Mouse (Mus musculus): Measurements from ENCODE around the gene Baz1b. TPM values are rescaled to one million over a fixed set of nuclear protein-coding genes. Genes with fewer than 3 reads are reported as not detected.

The Baz1b gene
- 77.9 TPM for polyA plus RNA-seq (2014; fragmentation: Illumina TruSeq; extraction: RNeasy Lipid Tissue Mini Kit (QIAGEN cat#74804))

DNA sequence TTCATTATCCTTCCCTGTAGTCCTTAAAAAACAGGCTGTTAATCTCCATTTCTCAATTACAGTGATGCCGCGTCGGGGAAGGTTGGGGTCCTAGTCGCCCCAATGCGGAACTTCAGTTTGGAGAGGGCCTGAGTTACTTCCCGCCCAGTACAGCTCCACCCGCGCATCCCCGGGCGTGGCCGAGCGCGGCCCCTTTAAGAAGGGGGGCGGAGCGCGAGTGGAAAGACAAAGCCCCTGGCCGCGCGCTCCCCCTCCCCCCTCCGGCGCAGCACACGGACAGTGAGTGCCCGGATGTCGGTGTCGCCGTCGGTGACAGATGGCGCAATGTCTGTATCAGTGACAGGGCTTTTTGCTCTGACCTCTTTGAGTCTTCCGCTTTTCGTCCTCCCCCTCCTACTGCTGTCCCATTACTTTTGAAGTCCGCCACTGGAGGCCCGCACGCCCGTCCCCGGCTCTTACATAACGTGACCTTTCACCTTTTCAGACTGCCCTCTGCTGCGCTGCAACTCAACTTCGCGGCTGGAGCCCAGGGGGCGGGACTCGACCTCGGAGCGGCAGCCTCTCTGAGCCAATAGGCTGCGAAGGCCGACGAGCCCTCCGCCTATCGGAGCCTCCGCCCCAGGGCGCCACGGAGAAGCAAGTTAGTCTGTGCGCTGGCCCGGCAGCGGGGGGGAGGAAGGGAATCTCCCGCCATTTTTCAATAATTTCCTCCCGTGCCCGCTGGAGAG, at the start of gene Baz1b:
TSS of gene Baz1b (plus strand) at position 644 of the 728 bp plus-strand sequence.

DNA sequence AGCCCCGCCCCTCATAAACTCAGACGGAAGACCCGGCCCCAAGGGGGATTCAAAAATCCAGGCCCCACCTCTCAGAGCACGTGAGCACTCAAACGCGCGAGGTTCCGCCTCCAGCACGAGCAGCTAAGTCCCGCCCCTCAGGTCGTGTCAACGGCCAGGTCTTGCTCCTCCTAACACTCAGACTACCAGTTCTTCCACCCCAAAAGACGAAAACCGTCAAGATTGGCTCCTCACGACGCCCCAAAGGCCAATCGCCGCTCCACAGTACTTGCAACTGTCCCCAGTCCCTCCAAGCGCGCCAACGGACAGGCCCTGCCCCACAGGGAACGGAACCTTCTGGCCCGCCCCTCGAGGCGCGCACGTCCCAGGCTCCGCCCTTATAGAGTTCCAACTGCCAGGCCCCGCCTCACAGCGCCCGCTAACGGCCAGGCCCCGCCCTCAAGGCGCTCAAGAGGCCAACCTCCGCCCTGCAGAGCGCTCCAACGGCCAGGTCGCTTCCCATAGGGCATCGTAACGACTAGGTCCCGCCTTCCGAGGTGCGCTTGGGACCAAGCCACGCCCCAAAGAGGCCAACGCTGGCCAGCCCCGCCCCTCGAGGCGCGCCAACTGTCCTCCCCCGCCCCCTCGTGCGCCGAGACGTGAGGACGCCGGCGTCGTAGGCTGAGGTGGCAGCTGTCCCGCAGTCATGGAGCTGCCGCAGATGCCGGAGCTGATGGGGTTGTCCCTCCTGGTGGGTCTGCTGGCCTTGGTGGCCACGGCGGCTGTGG, 37.8 kb upstream of the Baz1b start, which contains the start of gene Tbl2:
TSS of gene Tbl2 (plus strand) at position 605 of the 767 bp plus-strand sequence.

DNA sequence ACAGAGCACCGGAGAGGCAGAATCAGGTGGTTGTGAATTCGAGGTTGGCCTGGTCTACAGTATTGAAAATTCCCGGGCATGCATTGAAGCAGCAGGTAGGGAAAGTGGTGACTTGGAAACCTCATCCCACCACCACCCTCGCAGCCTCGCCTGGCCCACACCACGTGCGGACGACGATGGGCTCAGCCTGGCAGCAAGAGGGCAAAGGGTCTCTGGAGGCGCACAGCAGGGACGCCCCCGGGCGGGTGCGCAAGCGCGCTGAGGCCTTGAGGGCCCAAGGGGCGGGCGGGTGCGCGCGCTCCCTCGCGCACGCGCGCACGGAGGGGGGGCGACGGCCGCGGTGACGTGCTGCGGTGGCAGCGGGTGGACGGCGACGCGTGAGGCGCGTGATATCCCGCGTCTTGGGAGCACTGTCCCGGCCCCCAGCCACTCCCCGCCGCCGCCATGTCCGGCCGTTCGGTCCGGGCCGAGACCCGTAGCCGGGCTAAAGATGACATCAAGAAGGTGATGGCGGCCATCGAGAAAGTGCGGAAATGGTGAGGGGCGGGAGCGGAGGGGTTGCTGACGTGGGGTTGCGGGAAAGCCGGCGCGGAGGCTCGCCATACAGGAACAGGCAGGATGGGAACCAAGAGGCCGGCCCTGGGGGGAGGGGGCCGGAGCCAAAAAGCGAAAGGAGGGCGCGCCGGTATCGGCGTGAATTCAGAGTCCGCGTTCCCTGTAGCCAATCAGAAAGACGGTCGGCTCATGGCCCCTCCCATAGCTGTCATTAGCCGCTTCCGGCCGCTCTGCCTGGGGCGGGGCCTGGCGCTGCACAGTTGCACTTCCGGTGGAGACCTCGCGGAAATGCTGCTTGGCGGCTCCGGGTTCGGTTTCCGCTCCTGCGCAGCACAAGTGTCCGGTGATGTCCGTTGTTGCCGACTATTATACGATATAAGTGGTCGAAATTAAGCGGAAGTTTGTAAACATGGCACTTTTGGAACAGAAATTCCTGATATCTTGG, 18.7 kb upstream of the Baz1b start, which contains the start of gene Bcl7b:
TSS of gene Bcl7b (plus strand) at position 221 of the 1,000 bp plus-strand sequence.

DNA sequence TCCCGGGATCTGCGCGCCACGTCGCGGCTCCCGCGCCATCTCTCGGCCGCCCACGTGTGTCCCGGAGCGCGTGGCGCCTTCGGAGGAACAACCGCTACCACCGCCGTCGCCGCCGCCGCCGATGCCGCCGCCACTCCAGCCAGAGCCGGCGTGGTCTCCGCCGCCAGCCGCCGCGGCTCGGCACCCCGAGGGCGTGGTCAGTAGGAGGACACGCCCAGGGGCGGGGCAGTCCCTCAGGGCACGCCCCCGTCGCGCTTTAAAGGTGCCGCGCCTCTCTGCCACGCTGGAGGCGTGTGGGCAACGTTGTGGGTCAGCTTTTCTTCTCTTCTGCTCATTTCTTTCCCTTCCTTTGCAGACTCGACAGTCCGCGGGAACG, 64.0 kb downstream of the Baz1b start, which contains the start of gene Fzd9:
TSS of gene Fzd9 (minus strand) at position 152 of the 376 bp plus-strand sequence.

Other genes with a start within 250 kb of the Baz1b start
- not detected for gene Cldn4, start 240.3 kb upstream of the Baz1b start, polyA plus RNA-seq (2014; fragmentation: Illumina TruSeq; extraction: RNeasy Lipid Tissue Mini Kit (QIAGEN cat#74804))
- not detected for gene Cldn3, start 201.1 kb upstream of the Baz1b start, polyA plus RNA-seq (2014; fragmentation: Illumina TruSeq; extraction: RNeasy Lipid Tissue Mini Kit (QIAGEN cat#74804))
- gene Abhd11, start 178.1 kb upstream of the Baz1b start, polyA plus RNA-seq (2014; fragmentation: Illumina TruSeq; extraction: RNeasy Lipid Tissue Mini Kit (QIAGEN cat#74804)) = 2.2 TPM
- not detected for gene Stx1a, start 163.8 kb upstream of the Baz1b start, polyA plus RNA-seq (2014; fragmentation: Illumina TruSeq; extraction: RNeasy Lipid Tissue Mini Kit (QIAGEN cat#74804))
- gene Dnajc30, start 123.1 kb upstream of the Baz1b start, polyA plus RNA-seq (2014; fragmentation: Illumina TruSeq; extraction: RNeasy Lipid Tissue Mini Kit (QIAGEN cat#74804)) = 8.9 TPM
- 10.2 TPM for gene Bud23, start 122.3 kb upstream of the Baz1b start, polyA plus RNA-seq (2014; fragmentation: Illumina TruSeq; extraction: RNeasy Lipid Tissue Mini Kit (QIAGEN cat#74804))
- 0.31 TPM for gene Vps37d, start 109.0 kb upstream of the Baz1b start, polyA plus RNA-seq (2014; fragmentation: Illumina TruSeq; extraction: RNeasy Lipid Tissue Mini Kit (QIAGEN cat#74804))
- gene Mlxipl, start 97.4 kb upstream of the Baz1b start, polyA plus RNA-seq (2014; fragmentation: Illumina TruSeq; extraction: RNeasy Lipid Tissue Mini Kit (QIAGEN cat#74804)) = 0.60 TPM
- gene Tbl2, start 37.6 kb upstream of the Baz1b start, polyA plus RNA-seq (2014; fragmentation: Illumina TruSeq; extraction: RNeasy Lipid Tissue Mini Kit (QIAGEN cat#74804)) = 8.5 TPM
- 11.5 TPM for gene Bcl7b, start 19.0 kb upstream of the Baz1b start, polyA plus RNA-seq (2014; fragmentation: Illumina TruSeq; extraction: RNeasy Lipid Tissue Mini Kit (QIAGEN cat#74804))
- gene Fzd9, start 64.0 kb downstream of the Baz1b start, polyA plus RNA-seq (2014; fragmentation: Illumina TruSeq; extraction: RNeasy Lipid Tissue Mini Kit (QIAGEN cat#74804)) = not detected
- not detected for gene Fkbp6, start 162.8 kb downstream of the Baz1b start, polyA plus RNA-seq (2014; fragmentation: Illumina TruSeq; extraction: RNeasy Lipid Tissue Mini Kit (QIAGEN cat#74804))
- not detected for gene Trim50, start 166.0 kb downstream of the Baz1b start, polyA plus RNA-seq (2014; fragmentation: Illumina TruSeq; extraction: RNeasy Lipid Tissue Mini Kit (QIAGEN cat#74804))
- gene Nsun5, start 182.7 kb downstream of the Baz1b start, polyA plus RNA-seq (2014; fragmentation: Illumina TruSeq; extraction: RNeasy Lipid Tissue Mini Kit (QIAGEN cat#74804)) = 3.6 TPM
- gene Pom121, start 207.3 kb downstream of the Baz1b start, polyA plus RNA-seq (2014; fragmentation: Illumina TruSeq; extraction: RNeasy Lipid Tissue Mini Kit (QIAGEN cat#74804)) = 4.7 TPM